In genomic region chr4:152291562-152291961, GRCm38 (mm10) we compare ENCODE assay signal across 9 mouse cellular contexts. TPM values are rescaled to one million over a fixed set of nuclear protein-coding genes. Genes with fewer than 3 reads are reported as not detected.
A peak's percentile ranks its signal among the peaks of the same experiment; 100 is the strongest.
DNase-seq lines count a peak whose midpoint lies in the region; ATAC-seq lines count a peak whose summit lies in the region.
"Had no signal": no experiment of that assay in that cellular context is flagged by ENCODE, and none has a peak within 500 bp of the region (broad histone marks: within the 10 kb centered on the region; RNA-seq: fewer than 3 reads in every experiment).

Hes3 (minus strand) TSS chr4:152291662.

- no peaks in the 10 kb centered on the region for H3K9me3 ChIP-seq in neural tube, embryonic 11.5 days (ENCODE audit: control insufficient read depth, low read length)
- no peaks in the 10 kb centered on the region for H3K9me3 ChIP-seq in hindbrain, embryonic 11.5 days (ENCODE audit: control insufficient read depth, low read length)
- H3K9me3 ChIP-seq in midbrain, embryonic 12.5 days = no peaks in the 10 kb centered on the region
- H3K9me3 ChIP-seq: liver, embryonic 13.5 days had no signal

- no peak for ATAC-seq in neural tube, embryonic 11.5 days (ENCODE audit: insufficient read depth, low FRiP score, low TSS enrichment)
- no peak for ATAC-seq in hindbrain, embryonic 11.5 days (ENCODE audit: low FRiP score)
- no peak for ATAC-seq in midbrain, embryonic 12.5 days (ENCODE audit: low FRiP score, low read depth)
- ATAC-seq in erythroblast, adult 5-6 weeks (replicated peaks; ENCODE audit: low FRiP score, poor library complexity, severe bottlenecking) = no peak

- H3K4me1 ChIP-seq in neural tube, embryonic 11.5 days (ENCODE audit: control insufficient read depth, insufficient read depth, low read length) = peaks cover 59% of the 10 kb centered on the region
- peaks cover 33% of the 10 kb centered on the region for H3K4me1 ChIP-seq in hindbrain, embryonic 11.5 days (replicated peaks; ENCODE audit: control insufficient read depth, insufficient read depth, low read length)
- peaks cover 69% of the 10 kb centered on the region for H3K4me1 ChIP-seq in midbrain, embryonic 12.5 days

- no peaks in the 10 kb centered on the region for H3K36me3 ChIP-seq in neural tube, embryonic 11.5 days (ENCODE audit: control insufficient read depth, insufficient read depth, low read length)
- no peaks in the 10 kb centered on the region for H3K36me3 ChIP-seq in hindbrain, embryonic 11.5 days (ENCODE audit: control insufficient read depth, insufficient read depth, low read length)
- H3K36me3 ChIP-seq in midbrain, embryonic 12.5 days = no peaks in the 10 kb centered on the region
- H3K36me3 ChIP-seq: liver, embryonic 13.5 days had no signal

- 21% methylated on average over 6 of the region's 6 CpGs for WGBS in neural tube, embryonic 11.5 days
- WGBS in hindbrain, embryonic 11.5 days = 12% methylated on average over 6 of the region's 6 CpGs
- 6% methylated on average over 6 of the region's 6 CpGs for WGBS in midbrain, embryonic 12.5 days

- H3K27ac ChIP-seq in neural tube, embryonic 11.5 days (ENCODE audit: low read depth, low read length) = no peak within 1 kb of the TSS
- H3K27ac ChIP-seq in hindbrain, embryonic 11.5 days (ENCODE audit: low read depth, low read length) = 0 out of 2 replicates have a peak within 1 kb of the TSS, but pooled peaks have one; percentile 24
- peak within 1 kb of the TSS; percentile 61 for H3K27ac ChIP-seq in midbrain, embryonic 12.5 days (replicated peaks)
- H3K27ac ChIP-seq: kidney, postnatal 0 days; liver, embryonic 13.5 days had no signal

- no peak for DNase-seq in neural tube, embryonic 11.5 days (ENCODE audit: low spot score)
- DNase-seq in neural tube, embryonic 10.5 days (ENCODE audit: extremely low spot score, low spot score) = no peak
- DNase-seq in hindbrain, embryonic 11.5 days (ENCODE audit: low spot score) = no peak
- DNase-seq in adipocyte (ENCODE audit: low spot score) = no peak
- no peak for DNase-seq in adrenal gland, adult 2 months
- DNase-seq: liver, embryonic 13.5 days had no signal

- H3K27me3 ChIP-seq in neural tube, embryonic 11.5 days (ENCODE audit: control insufficient read depth, insufficient read depth, low read length) = peaks cover 56% of the 10 kb centered on the region
- H3K27me3 ChIP-seq in hindbrain, embryonic 11.5 days (ENCODE audit: control insufficient read depth, insufficient read depth, low read length) = peaks cover 77% of the 10 kb centered on the region
- peaks cover 96% of the 10 kb centered on the region for H3K27me3 ChIP-seq in midbrain, embryonic 12.5 days

- peak within 1 kb of the TSS; percentile 47 for H3K4me2 ChIP-seq in neural tube, embryonic 11.5 days (ENCODE audit: low read depth)
- H3K4me2 ChIP-seq in hindbrain, embryonic 11.5 days (replicated peaks; ENCODE audit: low read depth, low read length) = peak within 1 kb of the TSS; percentile 47
- peak within 1 kb of the TSS; percentile 56 for H3K4me2 ChIP-seq in midbrain, embryonic 12.5 days (replicated peaks)
- H3K4me2 ChIP-seq: liver, embryonic 13.5 days had no signal

- H3K9ac ChIP-seq in neural tube, embryonic 11.5 days (ENCODE audit: low read length) = peak within 1 kb of the TSS; percentile 45
- peak within 1 kb of the TSS; percentile 42 for H3K9ac ChIP-seq in hindbrain, embryonic 11.5 days (ENCODE audit: low read depth, low read length)
- H3K9ac ChIP-seq in midbrain, embryonic 12.5 days (replicated peaks) = peak within 1 kb of the TSS; percentile 48
- H3K9ac ChIP-seq: liver, embryonic 13.5 days had no signal

- H3K4me3 ChIP-seq in neural tube, embryonic 11.5 days (ENCODE audit: low read depth, low read length) = peak within 1 kb of the TSS; percentile 23
- peak within 1 kb of the TSS; percentile 17 for H3K4me3 ChIP-seq in hindbrain, embryonic 11.5 days (ENCODE audit: low read depth, low read length)
- H3K4me3 ChIP-seq in midbrain, embryonic 12.5 days = peak within 1 kb of the TSS; percentile 28
- H3K4me3 ChIP-seq: liver, embryonic 13.5 days had no signal

RNA-seq across cellular contexts. Expression of gene Hes3, which starts in this region (rescaled TPM):
- polyA plus RNA-seq in neural tube, embryonic 11.5 days (2014; fragmentation: Nextera tagmentation; extraction: Ambion mirVana) = 1.6 and 2.3 TPM in 2 replicates
- 2.9 and 3.5 TPM in 2 replicates for polyA plus RNA-seq in hindbrain, embryonic 11.5 days (2014; fragmentation: Nextera tagmentation; extraction: Ambion mirVana)
- 4.0 and 5.2 TPM in 2 replicates for polyA plus RNA-seq in midbrain, embryonic 12.5 days (2016; fragmentation: Nextera tagmentation; extraction: Ambion mirVana)
- not detected in 2 replicates for total RNA-seq in erythroblast, adult 5-6 weeks (2015; ENCODE audit: low replicate concordance)
- not detected in 2 replicates for total RNA-seq in erythroblast, adult 5-6 weeks (2017; ENCODE audit: low replicate concordance)
- total RNA-seq in adrenal gland, adult 2 months (2021) = not detected
- 0.30 TPM in 1 of 2 replicates, not detected in the other for polyA plus RNA-seq in adrenal gland, adult 2 months (2012; rRNA removed)
- polyA plus RNA-seq: kidney, postnatal 0 days; liver, embryonic 13.5 days had no signal
